Mouse (Mus musculus): ENCODE results near the gene D7Ertd443e.

D7Ertd443e gene

DNA sequence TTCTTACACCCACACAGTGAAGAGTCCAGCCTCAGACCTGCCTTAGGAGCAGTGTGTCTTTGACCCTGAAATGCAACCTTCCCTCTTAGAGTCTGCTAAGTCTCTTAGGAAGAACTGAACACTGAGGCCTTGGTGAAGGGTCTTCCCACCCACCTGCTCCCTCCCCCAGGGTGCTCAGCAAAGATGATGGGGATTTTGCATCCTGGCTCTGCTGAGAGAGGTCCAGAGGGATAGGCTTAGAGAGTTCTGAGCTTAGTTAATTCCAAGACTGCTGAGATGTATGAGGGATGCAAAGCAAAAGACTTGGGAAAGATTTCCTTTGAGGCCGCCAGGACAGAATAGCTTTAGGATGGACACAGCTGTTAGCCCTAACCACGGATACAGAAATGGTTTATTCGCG is 158.4 kb downstream of the D7Ertd443e start:
- DNase-seq (ENCODE audit: low spot score), result no peak

- DNase-seq (ENCODE audit: low spot score), result no peak
Measured at GRCm38 (mm10) chr7:134226231-134226630, 159.2 kb downstream of the D7Ertd443e start.

DNA sequence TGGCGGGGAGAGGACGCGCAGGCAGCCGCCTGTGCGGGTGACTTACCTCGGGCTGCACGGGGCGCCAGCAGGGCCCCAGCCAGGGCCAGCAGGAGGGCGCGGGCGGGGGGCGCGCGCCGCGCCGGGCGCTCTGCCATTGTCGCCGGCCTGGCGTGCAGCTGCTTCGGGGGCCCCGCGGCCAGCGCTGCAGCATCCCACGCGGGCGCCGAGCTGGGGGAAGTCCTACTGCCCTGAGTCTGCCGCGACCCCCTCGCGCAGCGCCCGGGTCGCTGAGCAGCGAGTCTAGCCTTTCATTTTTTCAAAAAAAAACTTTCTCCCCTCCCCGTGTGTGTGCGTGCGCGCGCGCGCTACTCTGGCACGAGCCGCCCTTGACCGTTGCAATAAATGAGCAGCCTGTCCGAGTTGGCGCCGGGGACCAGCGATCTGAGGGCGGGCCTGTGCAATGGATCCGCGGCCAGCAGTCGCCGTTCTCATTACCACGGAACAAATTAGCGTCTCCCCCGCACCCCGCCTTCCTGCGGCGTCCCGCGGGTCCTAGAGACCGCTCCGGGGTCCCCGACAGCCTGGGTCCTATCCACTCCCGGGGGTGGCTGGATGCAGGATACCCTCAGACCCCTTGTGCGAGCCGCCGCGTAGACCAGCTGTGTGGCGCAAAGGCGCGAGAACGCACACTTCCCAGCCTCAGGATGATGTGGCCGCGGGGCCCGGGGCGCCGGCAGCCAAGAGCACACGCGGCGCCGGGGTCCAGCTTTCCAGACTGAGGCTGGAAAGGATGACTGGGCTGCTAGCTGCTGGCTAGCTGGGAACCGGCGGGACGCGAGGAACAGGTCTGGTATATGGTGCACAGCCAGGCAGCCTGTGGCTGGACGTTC is 160.5 kb downstream of the D7Ertd443e start:
- DNase-seq (ENCODE audit: low spot score), result peak; percentile 75

GRCm38 (mm10) chr7:134224421-134224740 is 161.1 kb downstream of the D7Ertd443e start:
- DNase-seq (ENCODE audit: low spot score), result peak; percentile 25

GRCm38 (mm10) chr7:134223444-134224161 is 161.9 kb downstream of the D7Ertd443e start:
- peak; percentile 90 for DNase-seq (ENCODE audit: low spot score)

Measured in adipocyte (in vitro differentiated cells).